Mouse (Mus musculus) limb, embryonic 12.5 days (tissue): ENCODE measurements at regions not wholly inside any gene's neighbourhood (a gene's known extent, or its start where the extent isn't known, plus 50 kb on each side); places are given as distances from the start of the nearest gene placed in this dataset.

Experiments used
- ATAC-seq: fragments of 200-750 bp; cut with Nextera tagmentation; 2 replicates; pipeline ENCODE4 v1.8.0; 2017; ENCODE audit warnings: low read depth, moderate TSS enrichment; ENCODE audit not compliant: insufficient number of reproducible peaks, insufficient read depth, low FRiP score, low TSS enrichment
- H3K27ac ChIP-seq: fragments of 300-500 bp; sonication (generic); 2 replicates; pipeline ENCODE4 v1.5.1; 2016; ENCODE audit warnings: mild to moderate bottlenecking, moderate library complexity
- H3K27me3 ChIP-seq: fragments of 300-500 bp; sonication (generic); 2 replicates; pipeline ENCODE4 v1.6.1; 2016; ENCODE audit warnings: mild to moderate bottlenecking, moderate library complexity
- H3K36me3 ChIP-seq: fragments of 300-500 bp; sonication (generic); 2 replicates; pipeline ENCODE4 v1.6.1; 2016; ENCODE audit warnings: mild to moderate bottlenecking, moderate library complexity
- H3K4me1 ChIP-seq: fragments of 300-500 bp; sonication (generic); replicated peaks from 2 replicates; pipeline ENCODE4 v1.6.1; 2016
- H3K4me2 ChIP-seq: fragments of 300-500 bp; sonication (generic); 2 replicates; pipeline ENCODE4 v1.6.1; 2016; ENCODE audit warnings: mild to moderate bottlenecking, moderate library complexity
- H3K4me3 ChIP-seq: fragments of 300-500 bp; sonication (generic); replicated peaks from 2 replicates; pipeline ENCODE4 v1.5.1; 2016; ENCODE audit warnings: mild to moderate bottlenecking
- H3K9ac ChIP-seq: fragments of 300-500 bp; sonication (generic); replicated peaks from 2 replicates; pipeline ENCODE4 v1.6.1; 2016; ENCODE audit warnings: mild to moderate bottlenecking, moderate library complexity
- H3K9me3 ChIP-seq: fragments of 300-500 bp; sonication (generic); 2 replicates; pipeline ENCODE4 v1.6.1; 2016; ENCODE audit warnings: mild to moderate bottlenecking, moderate library complexity
- WGBS: fragments of 180-500 bp; shearing (Covaris S2); methylation state at CpG from one replicate; pipeline ENCODE4 v1.1.7; 2016; 5-methylcytosine and 5-hydroxymethylcytosine counted together

DNA sequence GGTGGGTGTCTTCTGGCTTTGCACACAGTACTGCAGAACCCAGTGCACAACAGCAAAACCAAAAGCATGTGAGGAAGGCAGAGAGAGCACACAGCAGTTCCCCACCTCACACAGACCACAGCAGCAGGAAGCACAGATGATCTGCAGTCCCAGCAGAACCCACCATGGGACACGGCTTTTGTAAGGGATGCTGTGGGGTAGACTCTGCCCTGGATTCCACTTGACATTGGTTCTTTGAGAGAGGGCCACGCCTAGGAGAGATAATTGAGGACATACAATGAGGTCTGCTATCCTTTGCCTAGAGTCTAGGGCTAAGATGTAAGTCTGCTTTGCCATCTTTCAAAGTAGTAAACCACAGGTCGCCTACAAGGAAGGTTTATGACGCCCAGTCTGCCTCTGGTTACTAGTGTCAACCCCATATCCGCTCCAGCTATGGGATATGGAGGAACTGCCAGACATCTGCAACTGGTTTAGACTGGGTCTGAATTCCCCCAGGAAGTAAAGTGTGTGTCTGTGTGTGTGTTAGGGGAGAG lies 89.3 kb upstream of the Tnfaip3 start:
- Histone ChIP-seq H3K36me3 (no peaks in the 10 kb centered on the region), H3K9me3 (no peaks in the 10 kb centered on the region), H3K4me1 (peaks cover 17% of the 10 kb centered on the region), H3K27me3 (no peaks in the 10 kb centered on the region), H3K4me2 (peak overlapping the region; percentile 35), H3K9ac (no peak overlapping the region), H3K27ac (peak overlapping the region; percentile 91), H3K4me3 (no peak overlapping the region)
- WGBS = 21% methylated on average over 5 of the region's 5 CpGs
- ATAC-seq = peak; percentile 84; the same call in 1 of the 2 replicates

DNA sequence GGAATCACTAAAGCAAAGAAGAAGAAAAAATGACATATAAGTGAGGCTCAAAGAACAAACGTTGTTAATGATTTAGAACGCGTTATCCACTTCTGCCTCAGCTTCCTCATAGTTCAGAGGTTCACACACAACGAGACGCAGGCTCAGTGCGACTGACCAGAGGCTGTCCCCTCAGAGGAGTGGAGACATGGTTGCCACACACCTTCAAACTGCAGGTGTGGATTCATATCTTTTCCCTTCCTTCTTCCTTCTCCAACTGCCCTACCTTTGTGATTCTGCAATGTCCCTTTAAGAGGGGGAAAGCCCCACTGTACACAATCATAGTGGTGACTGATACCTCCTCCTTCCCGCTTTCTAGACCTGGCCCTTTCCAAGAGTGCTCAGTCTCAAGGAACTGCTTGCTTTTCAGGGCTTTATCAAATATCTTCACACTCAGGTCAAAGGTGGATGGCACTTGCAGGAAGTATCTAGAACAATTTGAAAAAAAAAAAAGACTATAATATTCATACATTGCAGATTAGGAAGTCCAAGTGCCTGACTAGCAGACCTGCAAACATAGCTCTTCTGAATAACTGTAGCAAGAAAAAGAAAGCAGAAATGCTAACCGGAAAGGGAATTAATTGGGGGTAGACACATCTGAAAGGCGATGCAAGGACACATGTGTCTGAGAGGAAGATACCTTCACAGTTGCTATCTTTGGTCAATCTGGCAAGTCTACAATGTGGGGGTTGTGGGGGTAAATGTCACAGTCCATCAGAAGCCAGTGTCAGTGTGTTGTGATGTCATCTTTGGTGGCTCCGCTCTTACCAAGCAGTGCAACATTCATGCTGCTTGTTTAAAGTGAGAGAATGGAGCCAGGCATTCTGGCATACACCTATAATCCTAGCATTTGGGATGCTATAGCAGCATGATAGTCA lies 84.2 kb upstream of the Tnfaip3 start:
- Histone ChIP-seq H3K36me3 (no peaks in the 10 kb centered on the region), H3K9ac (no peak overlapping the region), H3K4me1 (peaks cover 9% of the 10 kb centered on the region), H3K4me3 (no peak overlapping the region), H3K27me3 (no peaks in the 10 kb centered on the region), H3K9me3 (no peaks in the 10 kb centered on the region), H3K4me2 (no peak overlapping the region), H3K27ac (no peak overlapping the region)
- ATAC-seq = no peak
- WGBS = 89% methylated on average over 10 of the region's 10 CpGs

DNA sequence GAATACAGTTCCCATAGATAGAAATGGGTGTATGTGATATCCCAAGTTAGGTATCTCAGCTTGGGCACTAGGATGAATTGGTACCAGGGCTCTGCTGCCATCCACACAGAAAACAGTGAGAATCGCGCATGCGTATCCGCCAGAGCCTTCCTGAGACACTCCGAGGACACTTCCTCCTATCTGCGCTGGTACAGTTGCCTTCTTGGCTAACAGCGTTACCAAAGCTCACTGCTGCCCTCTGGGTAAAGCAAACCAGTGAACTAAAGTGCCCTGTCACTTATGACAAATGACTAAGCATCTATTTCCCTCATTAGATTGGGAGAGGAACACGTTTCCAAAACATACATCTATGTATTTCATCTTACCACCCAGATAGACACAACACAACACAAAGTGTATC lies 78.8 kb upstream of the Tnfaip3 start:
- no peaks in the 10 kb centered on the region for H3K27me3 ChIP-seq
- no peak overlapping the region for H3K9ac ChIP-seq
- H3K4me3 ChIP-seq = no peak overlapping the region
- H3K4me1 ChIP-seq = peaks cover 7% of the 10 kb centered on the region; the same call in 1 of the 2 replicates
- 63% methylated on average over 8 of the region's 8 CpGs for WGBS
- H3K4me2 ChIP-seq = no peak overlapping the region
- no peaks in the 10 kb centered on the region for H3K9me3 ChIP-seq
- H3K36me3 ChIP-seq = no peaks in the 10 kb centered on the region
- no peak for ATAC-seq
- H3K27ac ChIP-seq = no peak overlapping the region

DNA sequence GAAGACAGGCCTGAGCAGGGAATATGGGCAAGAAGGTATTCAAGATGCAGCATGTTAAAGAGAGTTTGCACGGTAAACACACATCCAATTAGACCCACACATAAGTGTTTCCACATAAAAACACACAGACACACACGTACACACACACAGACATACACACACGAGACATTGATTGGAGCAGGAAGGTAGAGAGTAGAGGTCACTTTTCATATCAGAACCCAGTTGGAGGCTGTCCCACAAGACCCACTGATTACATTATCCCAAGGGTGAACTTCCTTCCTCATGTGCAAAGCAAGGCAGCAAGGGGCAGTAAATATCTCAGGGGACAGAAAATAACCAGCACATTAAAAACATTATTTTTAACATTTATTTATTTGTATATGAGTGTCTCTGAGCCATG lies 78.2 kb upstream of the Tnfaip3 start:
- Histone ChIP-seq H3K9me3 (no peaks in the 10 kb centered on the region), H3K9ac (no peak overlapping the region), H3K4me2 (no peak overlapping the region), H3K4me1 (peaks cover 7% of the 10 kb centered on the region; the same call in 1 of the 2 replicates), H3K4me3 (no peak overlapping the region), H3K27me3 (no peaks in the 10 kb centered on the region), H3K27ac (no peak overlapping the region), H3K36me3 (no peaks in the 10 kb centered on the region)
- no peak for ATAC-seq
- 87% methylated on average over 3 of the region's 3 CpGs for WGBS

DNA sequence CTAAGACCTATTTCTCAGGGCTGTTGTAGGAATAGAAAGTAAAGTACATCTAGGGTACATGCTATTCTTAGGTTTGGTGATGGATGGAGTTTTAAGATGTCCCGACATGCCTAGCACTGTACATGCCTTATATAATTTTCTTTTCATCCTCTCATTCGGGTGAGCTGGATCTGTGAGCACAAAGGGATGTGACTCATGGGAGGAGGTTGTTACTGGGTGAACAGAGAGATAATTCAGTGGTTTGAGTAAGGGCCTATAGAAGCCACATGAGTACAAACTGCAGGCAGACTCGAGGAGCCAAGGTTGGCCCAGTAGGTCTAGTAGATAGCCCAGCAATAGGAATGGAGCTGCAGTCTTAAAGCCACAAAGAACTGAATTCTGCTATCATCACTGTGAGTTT lies 76.5 kb upstream of the Tnfaip3 start:
- ATAC-seq = no peak
- H3K9me3 ChIP-seq = no peaks in the 10 kb centered on the region
- no peaks in the 10 kb centered on the region for H3K36me3 ChIP-seq
- no peak overlapping the region for H3K27ac ChIP-seq
- H3K9ac ChIP-seq = no peak overlapping the region
- peaks cover 7% of the 10 kb centered on the region; the same call in 1 of the 2 replicates for H3K4me1 ChIP-seq
- H3K27me3 ChIP-seq = no peaks in the 10 kb centered on the region
- WGBS = 89% methylated on average over 3 of the region's 3 CpGs
- no peak overlapping the region for H3K4me2 ChIP-seq
- no peak overlapping the region for H3K4me3 ChIP-seq

DNA sequence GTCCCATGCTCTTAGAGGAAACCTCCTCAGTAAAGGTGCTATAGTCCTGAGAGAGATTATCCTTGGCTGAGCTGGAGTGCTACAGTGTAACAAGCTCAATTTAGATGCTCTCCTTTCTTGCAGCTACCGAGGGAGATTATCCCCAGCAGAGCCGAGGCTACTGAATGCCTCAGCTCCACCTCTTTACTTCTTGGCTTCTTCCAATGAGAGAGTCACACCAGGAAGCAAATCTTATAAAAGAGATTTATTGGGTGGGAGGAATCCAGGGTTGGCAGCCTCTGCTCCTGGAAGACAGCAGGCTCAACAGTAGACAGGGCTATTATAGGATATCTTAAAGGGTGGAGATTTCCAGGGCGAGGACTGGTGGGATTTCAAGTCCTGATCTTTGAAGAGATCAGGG lies 75.7 kb upstream of the Tnfaip3 start:
- H3K9ac ChIP-seq = no peak overlapping the region
- no peak overlapping the region for H3K4me3 ChIP-seq
- H3K4me1 ChIP-seq = peaks cover 7% of the 10 kb centered on the region; the same call in 1 of the 2 replicates
- ATAC-seq = no peak
- no peak overlapping the region for H3K27ac ChIP-seq
- 23% methylated on average over 3 of the region's 3 CpGs for WGBS
- no peak overlapping the region for H3K4me2 ChIP-seq
- no peaks in the 10 kb centered on the region for H3K36me3 ChIP-seq
- H3K9me3 ChIP-seq = no peaks in the 10 kb centered on the region
- H3K27me3 ChIP-seq = no peaks in the 10 kb centered on the region

DNA sequence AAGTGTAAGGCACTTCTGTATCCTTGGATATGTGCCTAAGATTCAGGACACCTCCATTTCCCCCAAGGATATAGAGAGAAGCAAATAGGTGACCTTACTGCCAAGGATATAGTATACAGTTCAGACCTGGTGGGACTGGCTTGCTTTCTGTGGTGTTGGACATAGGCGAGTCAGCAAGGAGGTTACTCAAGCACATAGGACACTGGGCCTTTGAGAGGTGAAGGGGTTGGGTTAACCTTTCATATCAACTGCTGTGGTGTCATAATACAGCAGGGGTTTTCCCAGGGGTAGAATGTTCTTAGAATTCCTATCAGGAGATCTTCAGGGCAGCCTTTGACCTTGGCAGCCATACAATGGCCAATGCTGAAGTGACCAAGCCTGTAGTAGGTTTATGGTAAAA lies 71.5 kb upstream of the Tnfaip3 start:
- Histone ChIP-seq H3K9me3 (no peaks in the 10 kb centered on the region), H3K9ac (no peak overlapping the region), H3K27ac (no peak overlapping the region), H3K4me1 (peaks cover 7% of the 10 kb centered on the region; the same call in 1 of the 2 replicates), H3K27me3 (no peaks in the 10 kb centered on the region), H3K36me3 (no peaks in the 10 kb centered on the region), H3K4me3 (no peak overlapping the region), H3K4me2 (no peak overlapping the region)
- no peak for ATAC-seq
- WGBS = 97% methylated on average over 1 of the region's 1 CpGs

DNA sequence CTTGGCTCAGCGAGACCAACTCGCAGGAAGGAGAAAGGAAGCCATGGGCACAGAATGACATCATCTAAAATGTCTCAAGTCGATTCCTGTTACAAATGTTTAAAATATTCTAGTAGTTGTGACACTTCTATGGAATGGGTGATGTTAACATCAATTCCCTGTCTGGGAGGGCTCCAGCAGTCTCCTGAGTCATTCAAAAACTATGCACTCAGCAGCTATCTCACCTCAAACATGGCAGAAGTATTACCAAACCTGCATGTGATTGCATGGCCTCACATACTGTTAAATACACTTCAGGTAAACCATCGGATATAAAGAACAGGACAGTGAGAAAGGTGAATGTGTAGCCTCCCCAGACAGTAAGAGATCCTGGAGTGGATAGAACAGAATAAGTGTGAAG lies 66.7 kb upstream of the Tnfaip3 start:
- Histone ChIP-seq H3K36me3 (no peaks in the 10 kb centered on the region), H3K4me2 (no peak overlapping the region), H3K9ac (no peak overlapping the region), H3K9me3 (no peaks in the 10 kb centered on the region), H3K27ac (no peak overlapping the region), H3K4me3 (no peak overlapping the region), H3K27me3 (no peaks in the 10 kb centered on the region), H3K4me1 (no peaks in the 10 kb centered on the region)
- no peak for ATAC-seq
- 88% methylated on average over 4 of the region's 4 CpGs for WGBS

DNA sequence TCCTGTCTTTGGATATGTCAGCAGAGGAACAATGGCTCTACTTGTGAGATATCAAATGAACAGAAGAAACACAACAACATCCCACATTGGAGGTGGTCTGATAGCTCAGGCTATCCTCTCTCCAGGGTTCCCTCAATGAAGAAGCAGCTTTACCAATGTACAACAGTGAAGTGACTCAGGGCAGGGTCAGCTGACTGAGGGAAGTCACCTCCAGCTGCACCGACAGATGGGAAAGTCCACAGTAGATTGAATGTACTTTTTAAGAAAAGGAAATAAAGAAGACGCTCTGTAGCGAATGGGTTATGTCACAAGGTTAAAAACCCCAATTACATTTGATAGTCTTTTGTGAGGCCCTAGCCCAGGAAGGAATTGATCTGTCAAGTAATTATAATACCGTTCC lies 62.6 kb upstream of the Tnfaip3 start:
- Histone ChIP-seq H3K27me3 (no peaks in the 10 kb centered on the region), H3K27ac (no peak overlapping the region), H3K4me1 (no peaks in the 10 kb centered on the region), H3K36me3 (no peaks in the 10 kb centered on the region), H3K4me2 (no peak overlapping the region), H3K4me3 (no peak overlapping the region), H3K9ac (no peak overlapping the region), H3K9me3 (no peaks in the 10 kb centered on the region)
- ATAC-seq = no peak
- WGBS = 88% methylated on average over 4 of the region's 4 CpGs

DNA sequence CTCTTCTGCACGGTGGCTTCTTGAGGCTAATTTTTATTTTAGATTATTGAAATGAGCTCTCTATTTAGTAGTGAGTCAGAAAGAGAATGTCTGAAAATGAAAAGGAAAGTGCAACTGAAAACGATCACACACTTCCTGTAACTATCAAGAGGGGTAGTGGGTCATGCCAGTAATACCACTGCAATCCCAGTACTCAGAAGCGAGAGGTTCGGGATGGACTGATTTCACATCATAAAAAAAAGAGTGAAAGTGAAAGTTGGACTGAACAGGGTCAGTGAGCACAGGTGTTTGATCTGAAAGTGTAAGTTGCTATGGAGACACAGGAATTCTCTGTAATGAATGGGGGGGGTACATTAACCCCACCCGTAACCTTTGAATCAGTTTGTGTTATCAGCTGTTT lies 52.9 kb upstream of the Tnfaip3 start:
- Histone ChIP-seq H3K4me2 (no peak overlapping the region), H3K9me3 (no peaks in the 10 kb centered on the region), H3K4me3 (no peak overlapping the region), H3K4me1 (no peaks in the 10 kb centered on the region), H3K36me3 (no peaks in the 10 kb centered on the region), H3K9ac (no peak overlapping the region), H3K27me3 (no peaks in the 10 kb centered on the region), H3K27ac (no peak overlapping the region)
- no peak for ATAC-seq
- 85% methylated on average over 5 of the region's 5 CpGs for WGBS

DNA sequence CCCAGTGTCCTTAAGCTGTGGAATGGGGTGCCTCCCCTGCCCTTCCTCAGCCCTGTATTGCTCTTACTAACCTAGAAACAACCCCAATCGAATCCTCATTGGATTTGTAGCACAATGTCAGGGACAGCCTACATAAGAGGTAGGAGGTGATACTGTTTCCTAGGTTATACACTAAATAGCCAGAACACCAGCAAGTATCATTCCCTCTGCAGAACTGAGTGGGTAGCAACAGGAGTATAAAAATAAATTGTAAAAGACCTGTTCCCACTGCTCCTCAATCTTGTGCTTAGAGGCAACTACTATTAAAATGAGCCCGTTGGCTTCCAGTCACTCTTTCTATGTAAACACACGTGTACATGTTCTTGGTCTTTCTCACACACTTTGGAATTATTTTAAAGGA lies 52.2 kb upstream of the Tnfaip3 start:
- no peaks in the 10 kb centered on the region for H3K9me3 ChIP-seq
- H3K27ac ChIP-seq = no peak overlapping the region
- no peaks in the 10 kb centered on the region for H3K36me3 ChIP-seq
- H3K4me3 ChIP-seq = no peak overlapping the region
- ATAC-seq = no peak
- H3K27me3 ChIP-seq = no peaks in the 10 kb centered on the region
- 81% methylated on average over 3 of the region's 3 CpGs for WGBS
- no peak overlapping the region for H3K4me2 ChIP-seq
- no peaks in the 10 kb centered on the region for H3K4me1 ChIP-seq
- no peak overlapping the region for H3K9ac ChIP-seq
